Mouse (Mus musculus): ENCODE results near the gene Grasp.
A peak's percentile ranks its signal among the peaks of the same experiment; 100 is the strongest.

Gene Grasp

DNA sequence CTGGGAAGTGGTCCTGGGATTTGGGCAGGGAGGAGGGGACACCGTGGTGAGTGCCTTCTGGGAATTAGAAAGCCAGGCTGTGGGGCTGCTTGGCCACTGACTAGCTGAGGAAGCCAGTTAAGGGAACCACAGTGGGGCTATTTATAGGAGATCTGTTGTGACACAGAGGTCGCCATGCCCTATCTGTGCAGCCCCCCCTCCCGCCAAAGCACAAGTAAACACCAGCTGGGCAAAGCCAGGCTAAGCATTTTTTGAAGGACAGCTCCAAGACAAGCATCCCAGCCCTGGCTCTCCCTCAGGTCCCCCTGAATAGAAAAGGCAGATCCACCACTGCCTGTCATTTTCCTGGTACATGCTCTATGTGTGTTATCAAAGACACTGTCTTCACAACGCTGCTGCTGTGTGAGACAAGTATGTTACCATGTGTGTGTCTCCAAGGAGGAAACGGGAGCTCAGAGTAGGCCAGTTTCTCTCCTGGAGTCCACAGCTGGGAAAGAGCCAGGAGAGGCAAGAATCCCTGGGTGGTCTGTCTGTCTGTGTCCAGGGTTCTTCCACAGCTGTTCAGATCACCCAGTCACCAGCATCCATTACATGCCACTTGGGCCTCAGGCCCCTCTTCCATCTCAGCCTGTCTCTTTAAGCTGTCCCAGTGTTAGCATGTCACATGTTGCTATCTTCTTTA is 24.2 kb downstream of the Grasp start:
- peak; percentile 42 for DNase-seq (ENCODE audit: low read depth)

DNA sequence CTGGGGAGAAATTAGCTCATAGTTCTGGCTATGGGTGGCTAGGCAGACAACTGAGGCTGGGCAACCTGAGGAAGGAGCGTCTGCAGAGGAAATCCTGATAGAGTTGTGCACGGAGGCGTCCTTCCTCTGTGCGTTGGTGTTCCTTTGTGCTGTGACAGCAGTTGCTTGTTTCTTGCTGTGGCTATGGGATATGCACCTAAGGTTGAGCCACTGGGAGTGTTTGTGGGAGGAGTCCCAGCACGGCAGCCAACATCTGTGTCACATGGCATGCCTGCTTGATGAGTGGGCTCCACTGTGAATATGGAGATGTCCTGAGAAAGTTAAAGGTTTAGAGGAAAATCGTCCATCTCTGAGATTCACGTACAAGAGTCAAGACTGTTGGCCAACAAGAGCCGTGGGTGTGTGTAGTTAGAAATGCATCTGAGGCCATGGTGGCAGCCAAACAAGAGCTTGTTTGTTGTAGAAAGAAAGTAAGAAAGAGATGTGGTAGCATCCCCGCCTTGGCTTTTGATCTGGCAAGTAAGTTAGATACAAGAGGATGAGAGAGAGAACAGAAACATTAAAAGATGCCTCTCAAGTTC is 26.3 kb downstream of the Grasp start:
- DNase-seq (ENCODE audit: low read depth) = no peak

DNA sequence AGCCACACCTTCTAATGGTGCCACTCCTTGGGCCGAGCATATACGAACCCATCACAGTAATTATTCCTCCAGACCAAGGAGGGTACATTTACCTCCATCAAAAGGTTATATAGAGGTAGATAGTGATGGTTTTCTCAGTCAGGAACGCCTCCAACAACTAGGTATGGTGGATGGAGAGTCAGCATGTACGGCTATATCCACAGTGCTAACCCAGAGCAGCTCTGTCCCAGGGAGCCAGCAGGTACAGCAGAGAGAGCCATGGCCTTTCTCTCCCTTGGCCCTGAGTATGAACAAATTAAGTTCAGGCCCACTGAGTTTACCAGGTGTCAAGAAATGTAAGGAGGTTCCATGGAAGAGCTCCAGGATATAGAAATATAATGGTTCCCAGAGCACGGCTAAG is 27.9 kb downstream of the Grasp start:
- no peak for DNase-seq (ENCODE audit: low read depth)

DNA sequence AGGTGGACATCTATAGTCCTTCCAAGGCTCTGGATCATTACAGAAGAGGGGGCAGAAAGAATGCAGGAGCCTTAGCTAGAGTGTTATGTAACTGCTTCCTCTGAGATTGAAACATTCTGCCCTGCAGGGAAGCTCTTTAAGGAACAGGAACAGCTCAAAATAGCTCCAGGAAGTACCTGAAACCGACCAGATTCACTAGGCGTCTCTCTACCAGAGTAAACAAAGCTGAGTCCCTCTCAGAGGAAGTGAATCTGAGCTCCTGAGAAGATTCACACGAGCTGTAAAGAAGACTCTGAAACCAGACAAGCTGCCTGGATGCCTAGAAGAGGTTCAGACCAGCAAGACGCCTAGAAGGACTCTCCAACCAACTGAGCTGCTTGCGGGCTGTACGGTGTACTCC is 28.6 kb downstream of the Grasp start:
- DNase-seq (ENCODE audit: low read depth) = peak; percentile 47

- no peak for DNase-seq (ENCODE audit: low read depth)
These were observed 29.5 kb downstream of the Grasp start for GRCm38 (mm10) chr15:101253563-101253885.

DNA sequence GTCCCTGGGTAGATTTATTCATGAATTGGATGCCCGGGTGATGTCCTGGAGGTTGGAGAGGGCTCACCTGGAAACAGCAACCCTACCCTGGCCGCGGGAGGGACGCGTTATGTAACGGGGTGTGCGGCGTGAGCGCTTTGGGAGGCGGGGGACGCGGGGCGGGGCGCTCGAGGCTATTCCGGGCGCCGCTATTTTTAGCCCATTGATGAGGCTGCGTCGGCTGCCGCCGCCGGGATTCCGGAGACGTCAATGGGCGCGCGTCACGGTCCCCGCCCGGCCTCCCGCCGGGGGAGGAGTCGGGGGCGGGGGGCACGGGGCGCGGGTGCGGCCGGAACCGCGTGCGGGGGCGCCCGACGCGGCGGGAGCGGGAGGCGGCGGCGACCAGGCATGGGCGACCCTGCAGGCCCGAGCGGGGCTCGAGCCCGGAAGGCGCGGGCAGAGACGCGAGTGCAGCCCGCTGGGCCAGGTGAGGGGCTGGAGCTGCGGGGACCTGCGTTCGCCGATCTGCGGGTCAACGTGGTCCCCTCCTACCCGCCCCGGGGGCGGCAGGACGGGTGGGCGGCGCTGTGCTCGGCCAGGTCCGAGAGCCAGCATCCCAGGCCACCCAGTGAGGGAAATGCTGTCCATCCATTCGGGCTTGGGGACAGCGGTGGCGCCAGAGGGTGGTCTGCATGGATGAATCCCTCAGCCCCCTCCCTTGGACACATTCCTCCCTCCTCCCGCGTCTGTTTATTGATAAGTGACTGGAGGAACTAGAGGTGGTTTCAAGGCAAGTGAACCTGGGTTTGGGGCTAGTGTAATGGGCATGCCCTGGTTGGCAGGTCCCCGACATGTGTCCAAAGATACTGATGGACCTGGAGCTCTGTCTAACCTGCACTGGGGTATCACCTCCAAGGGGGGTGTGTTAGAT is 30.2 kb downstream of the Grasp start, which contains the start of gene Nr4a1:
TSS of gene Nr4a1 (plus strand) at position 384 of the 910 bp plus-strand sequence.
- no peak for DNase-seq (ENCODE audit: low read depth)

DNA sequence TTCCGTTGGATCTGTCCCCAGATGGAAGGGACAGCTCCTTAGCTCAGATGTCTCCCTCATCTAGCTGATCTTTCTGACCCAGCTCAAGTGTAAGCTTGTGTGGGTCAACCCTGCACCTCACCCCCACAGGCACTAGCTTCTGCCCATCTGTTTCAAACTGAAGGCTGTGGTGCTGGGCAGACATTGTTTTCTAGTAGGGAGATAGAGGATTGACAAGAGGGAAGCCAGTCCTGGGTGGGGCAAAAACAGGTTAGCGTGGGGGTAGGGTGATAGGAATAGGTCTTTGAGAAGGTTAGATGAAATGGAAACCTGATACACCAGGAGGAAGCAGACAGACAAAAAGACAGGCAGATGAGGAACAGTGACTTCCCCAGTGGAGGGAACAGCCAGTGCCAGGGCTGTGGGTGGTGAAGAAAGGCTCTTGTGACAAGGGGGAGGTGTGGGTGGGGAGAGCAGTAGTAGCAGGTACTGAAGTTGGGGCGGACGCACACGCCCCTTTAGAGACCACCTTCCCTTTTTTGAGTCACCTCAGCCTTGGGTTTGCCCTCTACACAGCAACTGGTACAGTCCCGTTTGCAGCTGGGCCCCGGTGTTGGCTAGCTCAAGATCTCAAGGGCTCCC is 32.0 kb downstream of the Grasp start:
- no peak for DNase-seq (ENCODE audit: low read depth)

DNA sequence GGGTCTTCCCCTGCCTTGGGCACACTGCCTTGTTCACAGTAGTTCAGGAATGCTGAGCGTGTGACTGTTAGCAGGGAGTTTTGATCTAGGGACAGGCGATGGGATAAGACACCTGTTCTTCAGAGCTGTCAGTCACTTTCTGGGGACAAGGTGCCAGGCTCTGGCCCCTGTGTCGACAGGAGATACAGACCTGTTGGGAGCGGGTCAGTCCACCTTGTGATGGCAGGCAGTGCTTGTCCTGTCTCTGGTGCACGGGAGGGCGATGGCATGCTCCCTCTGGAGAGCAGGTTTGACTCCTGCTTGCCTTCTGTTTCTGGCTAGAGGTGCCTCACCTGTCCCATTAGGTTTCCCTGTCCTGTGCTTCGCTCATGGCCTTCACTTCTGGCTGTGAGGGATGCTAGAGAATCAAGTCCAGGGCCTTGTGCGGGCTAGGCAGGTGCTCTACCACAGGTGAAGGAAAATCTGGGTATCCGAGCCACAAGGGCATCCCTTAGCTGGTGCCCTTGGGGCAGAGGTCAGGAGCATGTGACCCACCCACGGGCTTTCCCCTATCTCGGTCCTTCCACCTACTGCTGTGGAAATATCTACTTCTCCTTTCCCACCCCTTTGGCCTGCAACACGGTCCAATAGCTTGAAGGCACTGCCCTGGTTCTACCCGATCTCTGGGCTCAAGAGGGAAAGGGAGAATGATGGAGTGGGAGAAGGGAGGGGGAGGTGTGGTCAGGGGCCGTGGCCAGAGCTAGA is 32.6 kb downstream of the Grasp start:
- no peak for DNase-seq (ENCODE audit: low read depth)

GRCm38 (mm10) chr15:101258420-101258819 is 34.4 kb downstream of the Grasp start:
- DNase-seq (ENCODE audit: low read depth) = no peak

GRCm38 (mm10) chr15:101259922-101260321 is 35.9 kb downstream of the Grasp start:
- no peak for DNase-seq (ENCODE audit: low read depth)

GRCm38 (mm10) chr15:101260387-101260786 is 36.4 kb downstream of the Grasp start:
- DNase-seq (ENCODE audit: low read depth) = no peak

DNA sequence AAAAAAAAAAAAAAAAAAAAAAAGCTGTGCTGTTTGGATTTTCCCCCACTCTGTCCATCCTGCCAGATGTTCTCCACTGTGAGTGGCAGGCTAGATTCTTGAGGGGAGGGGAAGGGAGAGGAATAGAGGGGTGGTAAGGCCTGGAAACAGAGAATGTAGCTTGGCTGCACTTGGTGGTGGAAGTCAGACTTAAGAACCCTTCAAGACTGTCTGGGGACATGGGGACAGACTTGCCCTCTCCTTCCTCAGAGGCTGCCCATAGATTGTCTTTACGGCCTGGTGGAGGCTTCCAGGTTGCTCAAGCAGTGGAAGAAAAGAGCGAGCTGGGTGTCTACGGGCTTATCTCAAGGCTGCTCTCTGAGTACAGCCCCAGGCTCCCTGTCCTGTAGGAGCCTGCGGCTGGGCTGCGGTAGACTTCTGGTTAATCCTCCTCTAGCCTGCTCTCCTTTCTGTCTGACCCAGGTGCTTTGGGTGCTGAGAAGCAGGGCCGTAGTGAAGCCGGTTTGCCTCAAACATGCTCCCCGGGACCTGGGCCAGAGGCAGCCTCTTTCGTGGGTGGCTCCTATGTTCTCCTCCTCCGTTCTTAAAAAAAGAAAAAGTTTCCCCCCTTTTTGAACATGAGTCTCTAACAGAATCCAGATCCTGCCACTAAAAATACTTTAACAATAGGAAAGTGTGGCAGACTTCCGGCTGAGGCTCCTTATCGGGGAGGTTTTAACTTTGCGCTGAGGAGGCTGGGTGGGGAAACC is 37.1 kb downstream of the Grasp start:
- DNase-seq (ENCODE audit: low read depth) = no peak

GRCm38 (mm10) chr15:101262502-101262901 is 38.5 kb downstream of the Grasp start:
- DNase-seq (ENCODE audit: low read depth) = peak; percentile 80

GRCm38 (mm10) chr15:101266132-101266963 is 42.4 kb downstream of the Grasp start:
- DNase-seq (ENCODE audit: low read depth) = peak; percentile 94

- peak; percentile 50 for DNase-seq (ENCODE audit: low read depth)
These were observed 43.4 kb downstream of the Grasp start for GRCm38 (mm10) chr15:101267053-101268032.

GRCm38 (mm10) chr15:101270101-101270820 is 46.3 kb downstream of the Grasp start:
- DNase-seq (ENCODE audit: low read depth) = no peak

GRCm38 (mm10) chr15:101271107-101271506 is 47.1 kb downstream of the Grasp start:
- DNase-seq (ENCODE audit: low read depth) = no peak

- DNase-seq (ENCODE audit: low read depth) = no peak
These were observed 47.5 kb downstream of the Grasp start for GRCm38 (mm10) chr15:101271513-101271912.

Data from 416B (cell line).